Mouse (Mus musculus): ENCODE measurements around the gene Cbx4. TPM values are rescaled to one million over a fixed set of nuclear protein-coding genes. Genes with fewer than 3 reads are reported as not detected.

Cbx4 gene
- polyA plus RNA-seq, 1 experiment from 2014 or later: 2.9 TPM

DNA sequence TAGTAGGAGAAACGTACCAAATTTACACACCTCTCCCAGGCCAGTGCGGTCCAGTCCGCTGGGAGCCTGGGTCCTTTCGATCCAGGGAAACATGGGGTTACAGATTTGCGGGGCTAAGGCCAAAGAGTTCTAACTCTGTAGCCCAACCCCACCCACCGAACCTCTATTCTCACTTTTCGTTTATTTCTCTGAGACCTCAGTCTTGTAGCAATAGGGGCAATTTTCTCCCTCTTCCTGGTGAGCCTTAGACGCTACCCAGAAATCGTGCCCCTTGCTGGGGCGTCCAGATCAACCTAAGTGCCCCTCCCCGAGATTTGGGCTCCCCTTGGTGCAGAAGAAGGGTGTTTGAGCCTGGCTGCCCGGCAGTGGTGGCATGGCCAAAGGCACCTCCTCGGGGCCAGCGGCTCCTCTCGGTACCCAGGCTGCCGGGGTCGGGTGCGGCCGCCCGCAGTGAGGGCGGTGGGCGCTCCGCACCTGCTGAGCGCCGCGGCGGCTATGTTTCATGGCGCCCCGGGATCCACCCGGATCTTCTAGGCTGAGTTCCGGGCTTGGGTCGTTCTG lies 30.4 kb downstream of the Cbx4 start:
- 2% methylated on average over 32 of the region's 32 CpGs for WGBS (ENCODE audit: insufficient replicate concordance)
- Histone ChIP-seq H3K27ac (ENCODE audit: low read length) (no peak overlapping the region), H3K4me3 (ENCODE audit: low read depth, low read length) (0 out of 2 replicates have a peak overlapping the region, but pooled peaks have one; percentile 22), H3K27me3 (ENCODE audit: control insufficient read depth, insufficient read depth, low read depth, low read length) (peaks cover 100% of the 10 kb centered on the region), H3K9me3 (replicated peaks; ENCODE audit: control insufficient read depth, low read length) (no peaks in the 10 kb centered on the region), H3K36me3 (ENCODE audit: control insufficient read depth, insufficient read depth) (no peaks in the 10 kb centered on the region), H3K9ac (ENCODE audit: low read depth, low read length) (no peak overlapping the region), H3K4me2 (ENCODE audit: low read depth, low read length) (peak overlapping the region; percentile 73; the same call in 1 of the 2 replicates), H3K4me1 (ENCODE audit: control insufficient read depth, low read depth, low read length) (peaks cover 23% of the 10 kb centered on the region)
- ATAC-seq (ENCODE audit: low read depth): no peak

GRCm38 (mm10) chr11:119054351-119055345 lies 31.4 kb downstream of the Cbx4 start:
- H3K4me2 ChIP-seq (ENCODE audit: low read depth, low read length): no peak overlapping the region
- no peaks in the 10 kb centered on the region for H3K9me3 ChIP-seq (replicated peaks; ENCODE audit: control insufficient read depth, low read length)
- H3K27me3 ChIP-seq (ENCODE audit: control insufficient read depth, insufficient read depth, low read depth, low read length): peaks cover 100% of the 10 kb centered on the region
- no peaks in the 10 kb centered on the region for H3K36me3 ChIP-seq (ENCODE audit: control insufficient read depth, insufficient read depth)
- peaks cover 23% of the 10 kb centered on the region for H3K4me1 ChIP-seq (ENCODE audit: control insufficient read depth, low read depth, low read length)
- no peak overlapping the region for H3K9ac ChIP-seq (ENCODE audit: low read depth, low read length)
- no peak overlapping the region for H3K4me3 ChIP-seq (ENCODE audit: low read depth, low read length)
- H3K27ac ChIP-seq (ENCODE audit: low read length): no peak overlapping the region
- WGBS (ENCODE audit: insufficient replicate concordance): 3% methylated on average over 47 of the region's 47 CpGs
- no peak for ATAC-seq (ENCODE audit: low read depth)

DNA sequence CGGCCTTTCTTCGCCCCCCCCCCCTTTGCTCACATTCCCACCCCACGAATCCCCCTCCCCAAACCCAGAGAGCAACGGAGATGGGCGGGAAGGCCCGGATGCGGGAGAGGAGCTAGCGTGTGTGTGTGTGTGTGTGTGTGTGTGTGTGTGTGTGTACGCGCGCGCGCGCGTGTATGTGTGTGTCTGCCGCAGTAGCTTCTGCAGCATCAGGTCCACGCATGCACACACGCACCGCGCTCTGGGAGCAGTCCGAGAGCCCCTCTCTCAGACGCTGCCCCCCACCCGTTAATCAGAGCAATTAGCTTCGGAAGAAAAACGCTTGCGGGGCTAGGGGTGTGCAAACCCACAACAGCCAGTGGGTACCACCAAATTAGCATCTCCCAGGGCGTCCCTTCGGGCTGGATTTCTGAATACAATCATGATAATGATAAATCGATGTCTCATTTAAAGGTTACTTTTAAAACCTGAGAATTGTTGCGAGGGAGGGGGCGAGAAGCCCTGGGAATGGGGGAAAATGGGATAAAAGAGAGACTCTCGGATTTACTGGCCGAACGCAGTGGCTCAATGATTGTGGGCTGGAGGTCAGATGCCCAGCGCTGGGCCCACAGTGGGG lies 32.2 kb downstream of the Cbx4 start:
- Histone ChIP-seq H3K4me1 (ENCODE audit: control insufficient read depth, low read depth, low read length) (peaks cover 23% of the 10 kb centered on the region), H3K36me3 (ENCODE audit: control insufficient read depth, insufficient read depth) (no peaks in the 10 kb centered on the region), H3K4me2 (ENCODE audit: low read depth, low read length) (peak overlapping the region; percentile 55), H3K9ac (ENCODE audit: low read depth, low read length) (no peak overlapping the region), H3K9me3 (replicated peaks; ENCODE audit: control insufficient read depth, low read length) (no peaks in the 10 kb centered on the region), H3K4me3 (ENCODE audit: low read depth, low read length) (peak overlapping the region; percentile 33; the same call in 1 of the 2 replicates), H3K27me3 (ENCODE audit: control insufficient read depth, insufficient read depth, low read depth, low read length) (peaks cover 100% of the 10 kb centered on the region), H3K27ac (ENCODE audit: low read length) (no peak overlapping the region)
- 4% methylated on average over 29 of the region's 35 CpGs for WGBS (ENCODE audit: insufficient replicate concordance)
- no peak for ATAC-seq (ENCODE audit: low read depth)

DNA sequence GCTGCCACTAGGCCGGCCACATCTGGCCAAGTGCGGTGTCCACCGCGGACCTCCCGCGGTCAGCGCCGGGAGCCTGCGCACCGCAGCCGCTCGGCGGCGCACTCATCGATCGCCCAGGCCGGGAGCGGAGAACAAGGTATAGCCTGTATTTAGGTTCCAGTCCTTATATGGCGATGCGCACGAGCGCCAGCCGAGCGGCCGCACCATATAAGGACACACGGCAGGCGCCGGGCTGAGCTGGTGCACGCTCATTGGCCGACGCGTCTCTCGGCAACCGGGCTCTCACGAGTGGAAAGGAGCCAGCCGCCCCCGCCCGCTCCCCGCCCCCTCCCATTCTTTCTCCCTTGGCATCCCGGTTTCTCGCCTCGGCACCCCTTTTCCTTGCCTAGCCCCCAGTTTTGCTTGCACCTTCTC lies 32.8 kb downstream of the Cbx4 start:
- Histone ChIP-seq H3K9me3 (replicated peaks; ENCODE audit: control insufficient read depth, low read length) (no peaks in the 10 kb centered on the region), H3K4me1 (ENCODE audit: control insufficient read depth, low read depth, low read length) (peaks cover 18% of the 10 kb centered on the region), H3K27me3 (ENCODE audit: control insufficient read depth, insufficient read depth, low read depth, low read length) (peaks cover 100% of the 10 kb centered on the region), H3K9ac (ENCODE audit: low read depth, low read length) (no peak overlapping the region), H3K27ac (ENCODE audit: low read length) (no peak overlapping the region), H3K36me3 (ENCODE audit: control insufficient read depth, insufficient read depth) (no peaks in the 10 kb centered on the region), H3K4me2 (ENCODE audit: low read depth, low read length) (peak overlapping the region; percentile 55), H3K4me3 (ENCODE audit: low read depth, low read length) (peak overlapping the region; percentile 33)
- peak; percentile 84 for ATAC-seq (ENCODE audit: low read depth)
- WGBS (ENCODE audit: insufficient replicate concordance): under 1% methylated on average over 42 of the region's 42 CpGs

DNA sequence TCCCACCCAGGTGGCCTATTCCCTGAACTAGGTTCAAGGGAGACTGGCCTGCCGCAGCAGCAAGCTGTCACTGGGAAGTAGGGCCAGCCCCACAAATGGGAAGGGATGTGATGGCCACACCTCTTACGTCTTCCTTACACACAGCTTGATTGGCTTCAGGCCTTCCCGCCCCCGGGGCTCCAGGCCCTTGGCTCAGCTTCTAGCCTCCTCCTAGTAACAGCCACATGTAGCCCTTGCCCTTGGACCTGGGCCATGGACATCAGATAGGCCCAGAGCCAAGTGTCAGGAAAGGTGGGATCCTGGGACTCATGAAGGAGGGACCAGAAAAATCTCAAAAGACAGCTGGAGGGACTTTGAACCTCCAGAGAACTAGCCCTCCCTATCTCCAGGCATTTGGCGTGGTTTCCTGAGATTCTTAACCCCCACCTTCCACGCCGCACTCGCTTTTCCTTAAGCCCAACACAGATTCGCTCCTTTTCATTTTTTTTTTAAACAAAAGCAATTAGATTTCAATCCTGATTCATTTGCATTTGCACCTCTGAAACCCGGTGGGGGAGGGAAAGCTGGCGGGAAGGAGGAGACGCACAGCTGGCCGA lies 33.3 kb downstream of the Cbx4 start:
- Histone ChIP-seq H3K36me3 (ENCODE audit: control insufficient read depth, insufficient read depth) (no peaks in the 10 kb centered on the region), H3K4me3 (ENCODE audit: low read depth, low read length) (peak overlapping the region; percentile 33), H3K27me3 (ENCODE audit: control insufficient read depth, insufficient read depth, low read depth, low read length) (peaks cover 100% of the 10 kb centered on the region), H3K4me2 (ENCODE audit: low read depth, low read length) (peak overlapping the region; percentile 55), H3K4me1 (ENCODE audit: control insufficient read depth, low read depth, low read length) (peaks cover 13% of the 10 kb centered on the region), H3K9ac (ENCODE audit: low read depth, low read length) (no peak overlapping the region), H3K9me3 (replicated peaks; ENCODE audit: control insufficient read depth, low read length) (no peaks in the 10 kb centered on the region), H3K27ac (ENCODE audit: low read length) (no peak overlapping the region)
- peak; percentile 55 for ATAC-seq (ENCODE audit: low read depth)
- 2% methylated on average over 13 of the region's 13 CpGs for WGBS (ENCODE audit: insufficient replicate concordance)

GRCm38 (mm10) chr11:119051927-119052660 lies 33.9 kb downstream of the Cbx4 start:
- no peak overlapping the region for H3K4me2 ChIP-seq (ENCODE audit: low read depth, low read length)
- no peaks in the 10 kb centered on the region for H3K36me3 ChIP-seq (ENCODE audit: control insufficient read depth, insufficient read depth)
- 4% methylated on average over 15 of the region's 15 CpGs for WGBS (ENCODE audit: insufficient replicate concordance)
- peaks cover 100% of the 10 kb centered on the region for H3K27me3 ChIP-seq (ENCODE audit: control insufficient read depth, insufficient read depth, low read depth, low read length)
- ATAC-seq (ENCODE audit: low read depth): no peak
- no peak overlapping the region for H3K27ac ChIP-seq (ENCODE audit: low read length)
- no peak overlapping the region for H3K9ac ChIP-seq (ENCODE audit: low read depth, low read length)
- H3K9me3 ChIP-seq (replicated peaks; ENCODE audit: control insufficient read depth, low read length): no peaks in the 10 kb centered on the region
- peaks cover 8% of the 10 kb centered on the region for H3K4me1 ChIP-seq (ENCODE audit: control insufficient read depth, low read depth, low read length)
- H3K4me3 ChIP-seq (ENCODE audit: low read depth, low read length): no peak overlapping the region

GRCm38 (mm10) chr11:119051426-119051825 lies 34.6 kb downstream of the Cbx4 start:
- no peak for ATAC-seq (ENCODE audit: low read depth)
- no peak overlapping the region for H3K4me2 ChIP-seq (ENCODE audit: low read depth, low read length)
- no peak overlapping the region for H3K27ac ChIP-seq (ENCODE audit: low read length)
- H3K9me3 ChIP-seq (replicated peaks; ENCODE audit: control insufficient read depth, low read length): no peaks in the 10 kb centered on the region
- H3K27me3 ChIP-seq (ENCODE audit: control insufficient read depth, insufficient read depth, low read depth, low read length): peaks cover 100% of the 10 kb centered on the region
- peaks cover 14% of the 10 kb centered on the region for H3K4me1 ChIP-seq (ENCODE audit: control insufficient read depth, low read depth, low read length)
- H3K36me3 ChIP-seq (ENCODE audit: control insufficient read depth, insufficient read depth): no peaks in the 10 kb centered on the region
- no peak overlapping the region for H3K4me3 ChIP-seq (ENCODE audit: low read depth, low read length)
- no peak overlapping the region for H3K9ac ChIP-seq (ENCODE audit: low read depth, low read length)

DNA sequence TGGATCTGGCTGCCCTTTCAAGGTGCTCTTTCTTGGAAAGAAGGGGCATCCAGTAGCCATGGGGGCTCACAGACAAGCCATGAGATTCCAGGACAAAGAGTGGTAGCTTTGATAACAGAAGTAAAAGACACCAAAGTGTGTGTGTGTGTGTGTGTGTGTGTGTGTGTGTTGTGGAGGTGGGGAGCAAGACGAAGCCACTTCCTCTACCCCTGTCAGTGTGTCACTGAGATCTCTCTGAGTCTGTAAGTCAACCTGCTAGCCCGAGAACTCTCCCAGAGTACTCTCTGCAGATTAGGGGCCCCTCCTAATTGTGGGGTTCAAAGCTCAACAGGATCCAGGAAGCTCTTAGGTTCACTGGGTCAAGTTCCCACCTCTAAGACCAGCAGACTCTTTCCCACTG lies 35.7 kb downstream of the Cbx4 start:
- H3K4me1 ChIP-seq (ENCODE audit: control insufficient read depth, low read depth, low read length): peaks cover 16% of the 10 kb centered on the region
- H3K4me2 ChIP-seq (ENCODE audit: low read depth, low read length): no peak overlapping the region
- ATAC-seq (ENCODE audit: low read depth): no peak
- H3K4me3 ChIP-seq (ENCODE audit: low read depth, low read length): no peak overlapping the region
- H3K27ac ChIP-seq (ENCODE audit: low read length): no peak overlapping the region
- WGBS (ENCODE audit: insufficient replicate concordance): 9% methylated on average over 2 of the region's 2 CpGs
- H3K9ac ChIP-seq (ENCODE audit: low read depth, low read length): no peak overlapping the region
- H3K36me3 ChIP-seq (ENCODE audit: control insufficient read depth, insufficient read depth): no peaks in the 10 kb centered on the region
- peaks cover 100% of the 10 kb centered on the region for H3K27me3 ChIP-seq (ENCODE audit: control insufficient read depth, insufficient read depth, low read depth, low read length)
- H3K9me3 ChIP-seq (replicated peaks; ENCODE audit: control insufficient read depth, low read length): no peaks in the 10 kb centered on the region

Measured in liver, embryonic 16.5 days (tissue).